Mouse (Mus musculus): ENCODE data around the gene Map10. TPM values are rescaled to one million over a fixed set of nuclear protein-coding genes. Genes with fewer than 3 reads are reported as not detected.

Map10 gene
- polyA plus RNA-seq, 1 experiment from 2014 or later, result 5.4 TPM

DNA sequence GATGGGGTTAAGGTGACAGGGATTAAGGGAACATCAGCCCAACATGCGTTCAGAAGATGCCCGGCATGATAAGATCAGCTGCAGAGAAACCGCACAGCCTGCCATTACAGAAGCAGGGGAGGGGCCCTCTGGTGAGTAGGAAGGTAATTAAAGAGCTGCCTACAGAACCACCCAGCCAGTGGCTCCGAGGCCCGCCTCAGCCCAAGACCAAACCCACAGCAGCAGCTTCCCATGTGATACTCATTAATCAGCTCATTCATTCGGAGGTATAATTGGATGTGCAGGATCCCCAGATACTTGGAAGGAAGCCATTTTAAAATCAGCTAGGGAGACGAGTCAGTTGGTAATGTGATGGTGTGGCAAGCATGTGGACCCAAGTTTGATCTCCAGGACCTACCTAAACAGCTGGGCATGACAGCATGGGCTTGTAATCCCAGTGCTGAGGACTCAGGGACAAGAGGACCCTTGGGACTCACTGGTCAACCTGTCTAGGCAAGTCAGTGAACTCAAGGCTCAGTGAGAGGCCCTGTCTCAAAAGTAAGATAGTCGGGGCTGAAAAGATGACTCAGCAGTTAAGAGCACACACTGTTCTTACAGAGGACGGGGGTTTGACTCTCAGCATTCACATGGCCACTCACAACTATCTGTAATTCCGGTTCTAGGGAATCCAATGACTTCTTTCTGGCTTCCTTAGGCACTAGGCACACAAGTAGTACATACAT is 23.7 kb upstream of the Map10 start:
- no peak overlapping the region for H3K4me2 ChIP-seq (ENCODE audit: low read length)
- H3K9me3 ChIP-seq (ENCODE audit: control insufficient read depth, low read length), result no peaks in the 10 kb centered on the region
- H3K9ac ChIP-seq (ENCODE audit: low read length), result no peak overlapping the region
- 60% methylated on average over 10 of the region's 10 CpGs for WGBS
- H3K27me3 ChIP-seq (replicated peaks; ENCODE audit: control insufficient read depth, insufficient read depth, low read length), result no peaks in the 10 kb centered on the region
- no peak overlapping the region for H3K4me3 ChIP-seq (ENCODE audit: low read depth, low read length)
- no peak overlapping the region for H3K27ac ChIP-seq (ENCODE audit: low read depth)
- H3K36me3 ChIP-seq (ENCODE audit: control insufficient read depth, insufficient read depth, low read length), result no peaks in the 10 kb centered on the region
- DNase-seq (ENCODE audit: low spot score), result no peak
- H3K4me1 ChIP-seq (replicated peaks; ENCODE audit: control insufficient read depth, insufficient read depth, low read length), result peaks cover 5% of the 10 kb centered on the region; the same call in 1 of the 2 replicates
- no peak for ATAC-seq (replicated peaks; ENCODE audit: low FRiP score, low TSS enrichment, low read depth)

DNA sequence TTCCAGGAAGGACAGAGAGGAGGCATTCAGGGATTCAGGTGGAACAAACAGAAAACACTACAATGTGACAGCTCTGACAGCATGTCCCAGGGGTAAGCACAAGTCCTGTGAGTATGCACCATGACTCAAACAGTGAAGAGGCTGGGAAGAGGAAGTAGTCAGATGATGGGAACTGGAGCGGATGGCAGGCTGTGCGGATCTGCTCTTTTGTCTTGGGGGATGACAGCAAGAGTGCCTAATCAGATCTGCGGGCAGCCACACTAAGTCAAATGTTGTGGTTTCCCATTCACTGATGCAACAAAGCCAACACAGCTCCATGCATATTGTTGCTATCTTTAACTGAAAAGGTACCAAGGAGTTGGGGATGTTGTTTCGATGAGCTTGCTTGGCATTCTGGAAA is 20.2 kb upstream of the Map10 start:
- no peak overlapping the region for H3K27ac ChIP-seq (ENCODE audit: low read depth)
- H3K9me3 ChIP-seq (ENCODE audit: control insufficient read depth, low read length), result no peaks in the 10 kb centered on the region
- no peaks in the 10 kb centered on the region for H3K4me1 ChIP-seq (replicated peaks; ENCODE audit: control insufficient read depth, insufficient read depth, low read length)
- no peak for ATAC-seq (replicated peaks; ENCODE audit: low FRiP score, low TSS enrichment, low read depth)
- no peak overlapping the region for H3K4me2 ChIP-seq (ENCODE audit: low read length)
- no peak overlapping the region for H3K9ac ChIP-seq (ENCODE audit: low read length)
- no peaks in the 10 kb centered on the region for H3K36me3 ChIP-seq (ENCODE audit: control insufficient read depth, insufficient read depth, low read length)
- no peak for DNase-seq (ENCODE audit: low spot score)
- H3K27me3 ChIP-seq (replicated peaks; ENCODE audit: control insufficient read depth, insufficient read depth, low read length), result no peaks in the 10 kb centered on the region
- WGBS, result 85% methylated on average over 4 of the region's 4 CpGs
- no peak overlapping the region for H3K4me3 ChIP-seq (ENCODE audit: low read depth, low read length)

DNA sequence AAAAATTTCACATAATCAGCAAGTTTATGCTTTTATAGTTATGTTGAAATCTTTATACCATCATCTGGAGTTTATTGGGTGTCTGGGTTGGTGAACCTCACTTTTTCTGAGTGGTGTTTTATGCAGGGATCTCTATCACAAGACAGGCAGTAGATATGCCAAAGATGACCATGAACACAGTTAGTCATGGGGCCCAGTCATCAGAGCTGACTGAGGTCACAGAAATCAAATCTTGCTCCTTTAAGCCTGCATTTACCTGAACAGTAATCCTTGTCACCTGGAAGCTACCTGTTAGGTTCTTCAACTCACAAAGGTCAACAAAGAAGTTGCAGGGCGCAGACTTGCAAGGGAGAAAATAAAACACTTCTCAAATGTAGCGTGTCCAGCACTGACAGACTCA is 14.8 kb upstream of the Map10 start:
- DNase-seq (ENCODE audit: low spot score), result no peak
- H3K4me3 ChIP-seq (ENCODE audit: low read depth, low read length), result no peak overlapping the region
- H3K36me3 ChIP-seq (ENCODE audit: control insufficient read depth, insufficient read depth, low read length), result no peaks in the 10 kb centered on the region
- no peaks in the 10 kb centered on the region for H3K27me3 ChIP-seq (replicated peaks; ENCODE audit: control insufficient read depth, insufficient read depth, low read length)
- no peaks in the 10 kb centered on the region for H3K4me1 ChIP-seq (replicated peaks; ENCODE audit: control insufficient read depth, insufficient read depth, low read length)
- 96% methylated on average over 2 of the region's 2 CpGs for WGBS
- no peaks in the 10 kb centered on the region for H3K9me3 ChIP-seq (ENCODE audit: control insufficient read depth, low read length)
- no peak overlapping the region for H3K27ac ChIP-seq (ENCODE audit: low read depth)
- no peak for ATAC-seq (replicated peaks; ENCODE audit: low FRiP score, low TSS enrichment, low read depth)
- H3K4me2 ChIP-seq (ENCODE audit: low read length), result no peak overlapping the region
- H3K9ac ChIP-seq (ENCODE audit: low read length), result no peak overlapping the region

DNA sequence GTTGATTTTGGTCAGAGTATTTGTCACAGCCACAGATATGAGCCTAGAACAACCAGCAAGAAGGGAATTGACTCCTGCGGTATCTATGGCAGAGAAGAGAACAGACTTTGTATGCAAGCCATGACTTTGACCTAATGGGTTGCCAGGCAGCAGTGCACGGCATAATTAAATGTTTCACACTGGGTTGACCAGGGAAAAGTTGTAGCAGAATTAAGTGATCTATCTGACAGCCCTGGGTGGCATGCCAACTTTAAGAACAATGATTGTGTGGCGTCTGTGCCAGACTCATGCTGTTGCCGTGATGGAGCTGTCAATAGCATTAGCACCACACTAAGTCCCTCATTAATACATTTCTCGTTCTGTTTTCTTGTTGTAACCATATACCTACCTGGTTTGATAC is 11.1 kb upstream of the Map10 start:
- Histone ChIP-seq H3K27me3 (replicated peaks; ENCODE audit: control insufficient read depth, insufficient read depth, low read length) (no peaks in the 10 kb centered on the region), H3K36me3 (ENCODE audit: control insufficient read depth, insufficient read depth, low read length) (no peaks in the 10 kb centered on the region), H3K4me1 (replicated peaks; ENCODE audit: control insufficient read depth, insufficient read depth, low read length) (no peaks in the 10 kb centered on the region), H3K9me3 (ENCODE audit: control insufficient read depth, low read length) (no peaks in the 10 kb centered on the region), H3K27ac (ENCODE audit: low read depth) (no peak overlapping the region), H3K4me3 (ENCODE audit: low read depth, low read length) (no peak overlapping the region), H3K9ac (ENCODE audit: low read length) (no peak overlapping the region), H3K4me2 (ENCODE audit: low read length) (no peak overlapping the region)
- 89% methylated on average over 5 of the region's 5 CpGs for WGBS
- ATAC-seq (replicated peaks; ENCODE audit: low FRiP score, low TSS enrichment, low read depth), result no peak
- no peak for DNase-seq (ENCODE audit: low spot score)

DNA sequence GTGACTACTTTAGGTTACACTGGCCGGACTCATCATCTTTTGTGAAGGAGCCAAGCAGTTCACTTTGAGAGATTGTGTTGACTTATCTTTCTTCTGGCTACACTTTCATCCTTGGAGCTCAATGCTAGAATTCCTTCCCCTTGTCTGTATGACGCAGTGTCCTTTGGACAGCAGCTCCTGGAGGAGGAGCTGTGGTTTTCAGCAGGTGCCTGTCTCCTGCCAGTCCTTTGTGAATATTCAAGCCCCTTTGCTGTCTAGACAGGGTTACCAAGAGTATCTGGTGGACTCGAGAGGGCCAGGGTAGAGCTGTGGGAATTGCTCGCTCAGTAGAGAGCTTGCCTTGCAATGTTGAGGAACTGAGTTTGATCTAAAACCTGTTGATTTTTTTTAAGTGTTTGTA is 10.7 kb upstream of the Map10 start:
- Histone ChIP-seq H3K4me1 (replicated peaks; ENCODE audit: control insufficient read depth, insufficient read depth, low read length) (no peaks in the 10 kb centered on the region), H3K4me2 (ENCODE audit: low read length) (no peak overlapping the region), H3K27me3 (replicated peaks; ENCODE audit: control insufficient read depth, insufficient read depth, low read length) (no peaks in the 10 kb centered on the region), H3K9me3 (ENCODE audit: control insufficient read depth, low read length) (no peaks in the 10 kb centered on the region), H3K4me3 (ENCODE audit: low read depth, low read length) (no peak overlapping the region), H3K9ac (ENCODE audit: low read length) (no peak overlapping the region), H3K27ac (ENCODE audit: low read depth) (no peak overlapping the region), H3K36me3 (ENCODE audit: control insufficient read depth, insufficient read depth, low read length) (no peaks in the 10 kb centered on the region)
- DNase-seq (ENCODE audit: low spot score) (no peak), ATAC-seq (replicated peaks; ENCODE audit: low FRiP score, low TSS enrichment, low read depth) (no peak)
- WGBS, result 78% methylated on average over 4 of the region's 4 CpGs

DNA sequence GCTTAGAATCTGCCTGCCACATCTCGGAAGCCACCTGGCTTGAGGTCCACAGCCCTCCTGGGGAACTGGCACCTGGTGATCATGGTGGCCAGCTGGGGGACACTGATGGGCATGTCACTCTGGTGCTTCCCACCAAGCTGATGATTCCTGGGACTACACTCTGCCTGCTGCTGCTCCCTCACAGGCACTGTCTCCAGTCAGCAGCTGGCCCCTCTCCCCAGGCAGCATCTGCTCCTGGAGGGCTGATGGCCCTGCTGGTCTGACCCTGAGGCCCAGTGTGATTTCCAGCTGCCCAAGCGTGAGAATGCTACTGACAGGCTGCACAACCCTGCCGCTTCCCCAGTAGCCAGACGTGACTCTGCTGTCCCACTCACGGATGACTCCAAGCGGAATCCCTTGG is 9.2 kb upstream of the Map10 start:
- Histone ChIP-seq H3K4me1 (replicated peaks; ENCODE audit: control insufficient read depth, insufficient read depth, low read length) (no peaks in the 10 kb centered on the region), H3K36me3 (ENCODE audit: control insufficient read depth, insufficient read depth, low read length) (no peaks in the 10 kb centered on the region), H3K9ac (ENCODE audit: low read length) (no peak overlapping the region), H3K4me2 (ENCODE audit: low read length) (no peak overlapping the region), H3K27ac (ENCODE audit: low read depth) (no peak overlapping the region), H3K27me3 (replicated peaks; ENCODE audit: control insufficient read depth, insufficient read depth, low read length) (no peaks in the 10 kb centered on the region), H3K4me3 (ENCODE audit: low read depth, low read length) (no peak overlapping the region), H3K9me3 (ENCODE audit: control insufficient read depth, low read length) (no peaks in the 10 kb centered on the region)
- ATAC-seq (replicated peaks; ENCODE audit: low FRiP score, low TSS enrichment, low read depth) (no peak), DNase-seq (ENCODE audit: low spot score) (no peak)
- 80% methylated on average over 6 of the region's 6 CpGs for WGBS

DNA sequence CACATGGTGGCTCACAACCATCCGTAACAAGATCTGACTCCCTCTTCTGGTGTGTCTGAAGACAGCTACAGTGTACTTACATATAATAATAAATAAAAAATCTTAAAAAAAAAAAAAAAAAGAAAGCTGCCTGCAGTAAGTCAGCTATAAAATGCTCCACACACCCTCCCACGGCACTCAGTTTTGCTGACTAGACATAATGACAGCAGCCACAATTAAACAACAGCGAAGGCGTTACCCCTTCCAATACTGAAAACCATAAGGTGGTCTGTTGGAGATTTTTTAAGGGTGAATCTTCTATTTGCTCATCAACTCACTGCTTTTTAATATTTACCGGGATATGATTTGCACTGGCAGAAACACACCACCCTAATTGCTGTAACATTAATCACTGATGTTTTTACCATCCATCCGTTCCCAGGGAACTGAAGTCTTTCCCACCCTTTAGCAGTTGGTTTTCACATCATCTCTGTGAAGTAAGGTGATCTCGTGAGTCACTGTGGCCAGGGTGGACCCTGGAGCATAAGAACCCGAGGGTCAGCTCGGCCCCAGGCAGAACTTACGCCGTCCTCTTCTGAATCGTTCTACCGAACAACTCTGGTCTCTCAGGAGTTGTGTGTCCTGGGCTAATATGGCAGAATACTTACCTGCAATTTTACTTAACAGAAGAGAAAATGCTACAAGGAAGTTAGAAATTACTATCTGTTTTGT is 7.5 kb upstream of the Map10 start:
- 85% methylated on average over 12 of the region's 13 CpGs for WGBS
- no peak for ATAC-seq (replicated peaks; ENCODE audit: low FRiP score, low TSS enrichment, low read depth)

DNA sequence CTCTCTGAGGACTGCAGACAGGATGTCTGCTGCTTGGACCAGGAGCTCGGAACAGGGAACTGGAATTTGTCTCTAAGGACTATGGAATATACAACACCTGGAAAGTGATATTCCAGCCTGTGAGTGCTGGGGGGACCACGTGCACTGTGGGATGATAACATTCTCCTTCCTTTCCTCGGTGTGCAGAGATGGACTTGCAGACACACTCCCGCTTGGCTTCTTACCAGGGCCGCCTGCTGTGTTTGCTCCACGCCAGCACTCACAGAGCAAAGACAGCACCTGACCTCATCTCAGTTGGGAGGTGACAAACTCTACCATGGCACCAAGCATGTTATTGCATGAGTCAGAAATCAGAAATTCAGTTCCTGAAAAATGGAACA is 7.0 kb upstream of the Map10 start:
- H3K9me3 ChIP-seq (ENCODE audit: control insufficient read depth, low read length), result no peaks in the 10 kb centered on the region
- H3K4me3 ChIP-seq (ENCODE audit: low read depth, low read length), result no peak overlapping the region
- H3K9ac ChIP-seq (ENCODE audit: low read length), result no peak overlapping the region
- H3K27me3 ChIP-seq (replicated peaks; ENCODE audit: control insufficient read depth, insufficient read depth, low read length), result no peaks in the 10 kb centered on the region
- H3K4me2 ChIP-seq (ENCODE audit: low read length), result no peak overlapping the region
- H3K4me1 ChIP-seq (replicated peaks; ENCODE audit: control insufficient read depth, insufficient read depth, low read length), result 0 out of 2 replicates have a peak, but pooled peaks cover 4% of the 10 kb centered on the region
- no peak overlapping the region for H3K27ac ChIP-seq (ENCODE audit: low read depth)
- ATAC-seq (replicated peaks; ENCODE audit: low FRiP score, low TSS enrichment, low read depth), result no peak
- H3K36me3 ChIP-seq (ENCODE audit: control insufficient read depth, insufficient read depth, low read length), result no peaks in the 10 kb centered on the region
- DNase-seq (ENCODE audit: low spot score), result no peak
- WGBS, result 55% methylated on average over 6 of the region's 6 CpGs

More for the DNA sequence above, 7.5 kb upstream of the Map10 start:
- H3K27ac ChIP-seq (ENCODE audit: low read depth), result no peak overlapping the region
- H3K4me2 ChIP-seq (ENCODE audit: low read length), result no peak overlapping the region
- H3K4me1 ChIP-seq (replicated peaks; ENCODE audit: control insufficient read depth, insufficient read depth, low read length), result 0 out of 2 replicates have a peak, but pooled peaks cover 4% of the 10 kb centered on the region
- no peak overlapping the region for H3K4me3 ChIP-seq (ENCODE audit: low read depth, low read length)
- DNase-seq (ENCODE audit: low spot score), result no peak
- H3K9me3 ChIP-seq (ENCODE audit: control insufficient read depth, low read length), result no peaks in the 10 kb centered on the region
- H3K36me3 ChIP-seq (ENCODE audit: control insufficient read depth, insufficient read depth, low read length), result no peaks in the 10 kb centered on the region
- H3K27me3 ChIP-seq (replicated peaks; ENCODE audit: control insufficient read depth, insufficient read depth, low read length), result no peaks in the 10 kb centered on the region
- no peak overlapping the region for H3K9ac ChIP-seq (ENCODE audit: low read length)
